Mouse (Mus musculus): Measurements from ENCODE around the gene St3gal4.

GRCm38 (mm10) chr9:35035074-35035473, 84.0 kb downstream of the St3gal4 start:
- TF ChIP-seq CTCF (IDR thresholded peaks at IDR 0.05; ENCODE audit: low read depth) (no peak), EP300 (IDR thresholded peaks at IDR 0.05; ENCODE audit: low read depth) (no peak)
